Mouse (Mus musculus) adrenal gland, adult 18-20 months (tissue): Measurements from ENCODE around the gene Dohh. TPM values are rescaled to one million over a fixed set of nuclear protein-coding genes. Genes with fewer than 3 reads are reported as not detected.
A peak's percentile ranks its signal among the peaks of the same experiment; 100 is the strongest.

Source experiments
- DNase-seq, 2 experiments: peaks; one replicate each; pipeline ENCODE4 v3.0.0; 2021 to 2022; ENCODE audit warnings: low spot score in 2 of 2
- microRNA-seq, 2 experiments: library from miRNA; unstranded; fragments of <30 nt; microRNA quantifications; one replicate each; pipeline ENCODE4 v1.2.0; 2021; ENCODE audit warnings: borderline number of aligned reads in 2 of 2
- total RNA-seq, 2 experiments: library from RNA; stranded (reverse); gene quantifications; 1 replicate in 1 of 2; 2 replicates in 1 of 2; pipeline ENCODE4 v1.2.3; 2021

The Dohh gene
- total RNA-seq, 2 experiments from 2014 or later = 49.1 to 50.5 TPM

- no peak for DNase-seq
Measured at GRCm38 (mm10) chr10:81429092-81429491, 44.9 kb downstream of the Dohh start.

DNA sequence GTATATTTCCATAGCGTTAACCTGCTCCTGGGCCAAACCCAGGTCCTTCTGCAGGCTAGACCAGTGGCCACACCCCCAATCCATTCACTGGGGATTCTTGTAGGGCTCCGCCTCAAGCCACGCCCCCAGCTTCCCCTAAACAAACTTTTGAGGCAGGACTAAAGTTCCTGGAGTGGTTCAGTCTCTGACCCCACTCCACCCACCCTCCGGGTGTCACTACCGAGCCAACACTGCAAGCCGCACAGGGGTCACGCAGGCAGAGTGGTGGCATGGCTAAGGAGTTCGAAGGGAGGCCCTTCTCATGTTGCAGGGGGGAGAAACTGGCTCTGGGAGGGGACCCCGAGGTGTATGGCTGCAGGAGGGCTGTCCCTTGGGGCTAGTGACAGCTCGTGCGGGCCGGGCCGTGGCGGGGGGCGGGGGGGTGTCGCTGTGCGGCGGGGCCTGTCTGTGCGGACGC lies 45.4 kb downstream of the Dohh start:
- peak; percentile 80 to 82 for DNase-seq

DNA sequence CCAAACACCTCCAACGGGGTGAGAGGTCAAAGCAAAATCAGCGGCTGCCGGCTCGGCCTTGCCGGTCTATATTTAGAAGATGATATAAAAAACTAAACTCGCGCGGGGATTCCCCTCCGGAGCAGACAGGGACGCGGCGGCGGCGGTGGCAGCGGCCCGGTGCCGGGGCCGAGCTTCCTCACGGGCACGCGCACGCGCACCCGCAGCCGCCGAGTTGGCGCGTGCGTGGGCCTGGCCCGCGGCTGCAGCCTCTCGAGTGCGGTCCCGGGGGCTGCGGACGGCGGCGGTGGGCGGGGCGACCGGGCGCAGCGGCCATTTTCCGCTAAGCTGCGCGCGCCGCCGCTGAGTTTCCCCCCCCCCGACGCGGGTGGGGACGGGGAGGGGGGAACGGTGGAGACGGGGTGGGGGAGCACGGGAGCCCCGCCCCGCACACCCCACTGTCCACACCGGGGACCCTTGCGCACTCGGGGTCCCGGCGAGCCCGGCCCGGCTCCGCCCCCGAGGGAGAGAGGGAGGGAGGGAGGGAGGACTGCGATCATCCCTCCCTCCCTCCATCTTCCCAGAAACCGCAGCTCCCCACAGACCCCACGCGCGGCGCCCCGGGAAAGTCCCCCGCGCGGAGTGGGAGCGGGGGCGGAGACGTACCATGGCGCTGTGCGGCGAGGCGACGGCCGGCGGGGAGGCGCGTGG lies 46.1 kb downstream of the Dohh start:
- peak; percentile 81 to 83 for DNase-seq

DNA sequence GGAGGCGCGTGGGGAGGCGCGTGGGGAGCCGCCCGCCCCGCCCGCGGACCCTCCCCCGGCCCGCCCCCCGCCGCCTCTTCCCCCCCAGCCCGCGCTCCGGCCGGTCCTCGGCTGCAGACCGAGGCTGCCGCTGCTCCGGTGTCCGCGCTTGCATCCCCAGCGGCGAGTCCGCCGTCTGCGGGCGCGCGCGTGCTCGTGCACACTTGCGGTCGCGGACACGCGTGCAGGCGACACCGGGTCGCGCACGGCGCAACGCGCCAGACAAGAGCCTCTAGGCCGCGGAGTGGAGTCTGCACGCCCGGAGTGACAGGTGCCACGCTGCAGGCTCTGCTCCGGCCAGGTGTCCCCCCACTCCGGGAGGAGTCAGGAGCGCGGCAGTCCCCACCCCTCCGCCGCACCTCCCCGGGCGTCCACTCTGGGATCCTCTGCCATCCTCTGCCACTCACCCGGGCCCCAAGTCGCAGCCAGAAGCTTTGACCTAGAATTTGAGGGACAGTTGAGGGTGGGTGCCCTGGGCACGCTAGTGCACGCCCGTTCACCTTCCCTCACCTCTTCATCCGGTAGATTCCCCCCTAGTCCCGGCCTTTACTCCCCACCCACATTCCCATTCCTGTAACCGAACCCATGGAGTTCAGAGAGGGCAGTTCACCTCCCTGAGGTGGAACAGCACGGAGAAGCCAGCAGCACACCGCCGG lies 46.8 kb downstream of the Dohh start:
- DNase-seq = peak; percentile 63 to 70

- DNase-seq = peak; percentile 15 to 24
Measured at GRCm38 (mm10) chr10:81431526-81432168, 47.4 kb downstream of the Dohh start.

GRCm38 (mm10) chr10:81432169-81432867 lies 48.1 kb downstream of the Dohh start:
- DNase-seq = peak; percentile 25 to 38

GRCm38 (mm10) chr10:81432868-81433262 lies 48.6 kb downstream of the Dohh start:
- DNase-seq = peak; percentile 80 to 82

DNA sequence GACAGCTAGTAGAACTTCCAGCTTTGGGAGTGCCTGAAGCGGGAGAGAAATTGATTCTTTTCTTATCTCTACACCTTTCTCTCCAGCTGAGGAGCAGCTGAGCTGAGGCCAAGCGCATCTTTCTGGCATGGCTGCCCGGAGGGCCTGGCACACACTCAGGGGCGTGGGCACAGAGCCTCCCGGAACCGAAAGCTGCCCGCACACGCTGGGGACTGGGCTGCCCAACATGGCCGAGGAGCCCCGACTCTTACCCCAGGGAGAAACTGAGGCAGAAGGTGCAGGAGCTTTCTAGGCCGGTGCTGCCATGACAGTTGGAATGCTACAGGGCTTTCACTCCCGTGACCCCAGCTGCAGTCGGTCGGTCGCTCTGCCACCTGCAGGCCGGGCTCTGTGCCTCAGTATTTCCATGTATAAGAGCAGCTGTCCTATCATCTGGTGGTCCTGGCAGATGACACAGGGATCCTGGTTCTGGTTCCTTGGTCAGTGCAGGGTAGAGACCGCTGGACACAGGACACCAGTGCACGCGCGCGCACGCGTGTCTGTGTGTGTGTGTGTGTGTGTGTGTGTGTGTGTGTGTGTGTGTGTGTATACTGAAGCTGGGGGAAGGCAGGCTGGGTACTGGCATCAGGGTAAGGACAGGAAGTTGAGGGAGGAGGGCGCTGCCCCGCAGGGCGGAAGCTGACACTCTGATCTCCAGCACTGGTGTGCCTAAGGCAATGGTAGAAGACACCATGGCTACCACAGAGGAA lies 49.5 kb downstream of the Dohh start:
- DNase-seq = peak in 1 of 2 experiments; percentile 29

- no peak for DNase-seq
Measured at GRCm38 (mm10) chr10:81434361-81435263, 50.4 kb downstream of the Dohh start.

DNA sequence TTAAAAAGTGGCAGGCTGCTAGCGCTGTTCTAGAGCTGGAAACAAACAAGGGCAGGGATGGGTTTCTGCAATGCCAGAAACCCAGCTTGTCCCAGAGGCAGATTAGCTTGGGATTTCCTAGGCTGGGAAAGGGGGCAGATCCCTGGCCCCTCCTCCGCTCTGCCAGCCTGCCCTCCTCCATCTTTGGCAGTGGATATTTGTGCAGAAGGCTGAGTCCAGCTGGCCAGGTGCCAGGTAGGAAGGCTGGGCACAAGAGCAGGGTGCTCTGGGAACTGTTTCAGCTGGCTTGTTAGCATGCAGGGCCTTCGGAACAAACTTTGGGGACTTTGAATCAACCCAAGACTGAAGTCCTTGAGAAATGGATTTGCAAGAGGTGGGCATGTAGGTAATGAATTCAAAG lies 51.2 kb downstream of the Dohh start:
- peak; percentile 53 to 67 for DNase-seq

Small RNA genes lying within 50 kb of the gene (microRNA-seq; reads per million reads assigned to microRNA genes)
- gene Mir1191b = 1.2 to 1.4 reads per million in 2 experiments
- 0 to 0.95 reads per million in 2 experiments for gene Mir6913

Other genes starting within 250 kb of the Dohh start
- 10 to 100 TPM; 65.3 to 84.8 TPM for gene Zbtb7a, start 249.2 kb upstream of the Dohh start, total RNA-seq
- 10 to 100 TPM; 27.3 to 29.7 TPM for gene Pias4, start 216.5 kb upstream of the Dohh start, total RNA-seq
- 1,000 to 10,000 TPM; 1,443 to 1,598 TPM for gene Eef2, start 207.8 kb upstream of the Dohh start, total RNA-seq
- gene Dapk3, start 201.4 kb upstream of the Dohh start, total RNA-seq = 10 to 100 TPM; 63.4 to 74.2 TPM
- not detected for gene 4930442H23Rik, start 200.6 kb upstream of the Dohh start, total RNA-seq
- not detected for gene Nmrk2, start 182.4 kb upstream of the Dohh start, total RNA-seq
- gene Atcay, start 153.6 kb upstream of the Dohh start, total RNA-seq = 1 to 10 TPM; 2.7 to 3.5 TPM
- gene Zfr2, start 151.3 kb upstream of the Dohh start, total RNA-seq = 10 to 100 TPM; 16.2 to 17.6 TPM
- 1 to 10 TPM in 1 of 2 experiments, under 1 TPM in 1; 0.76 to 1.7 TPM for gene Matk, start 131.5 kb upstream of the Dohh start, total RNA-seq
- 100 to 1,000 TPM; 105 to 111 TPM for gene Mrpl54, start 117.5 kb upstream of the Dohh start, total RNA-seq
- gene Apba3, start 117.5 kb upstream of the Dohh start, total RNA-seq = 100 to 1,000 TPM; 104 to 123 TPM
- gene Tjp3, start 92.8 kb upstream of the Dohh start, total RNA-seq = 1 to 10 TPM; 1.1 to 1.6 TPM
- 10 to 100 TPM; 37.6 to 40.4 TPM for gene Pip5k1c, start 91.5 kb upstream of the Dohh start, total RNA-seq
- gene Cactin, start 63.3 kb upstream of the Dohh start, total RNA-seq = 10 to 100 TPM; 34.3 to 40.9 TPM
- gene Tbxa2r, start 55.7 kb upstream of the Dohh start, total RNA-seq = 10 to 100 TPM; 23.3 to 29.2 TPM
- 1 to 10 TPM; 4.5 to 6.7 TPM for gene Gipc3, start 41.2 kb upstream of the Dohh start, total RNA-seq
- 10 to 100 TPM; 86.5 to 92.7 TPM for gene Hmg20b, start 33.9 kb upstream of the Dohh start, total RNA-seq
- gene Mfsd12, start 26.9 kb upstream of the Dohh start, total RNA-seq = 10 to 100 TPM; 16.0 to 29.6 TPM
- gene 4930404N11Rik, start 18.6 kb upstream of the Dohh start, total RNA-seq = 1 to 10 TPM; 1.3 to 4.5 TPM
- gene Fzr1, start 5.9 kb upstream of the Dohh start, total RNA-seq = 10 to 100 TPM; 35.1 to 35.2 TPM
- 1 to 10 TPM; 1.5 to 1.9 TPM for gene Gm48551, start within 50 bp of the Dohh start, total RNA-seq
- gene Gm48552, start 4.6 kb downstream of the Dohh start, total RNA-seq = 1 to 10 TPM; 1.4 to 2.6 TPM
- gene Smim24, start 8.6 kb downstream of the Dohh start, total RNA-seq = 1 to 10 TPM; 1.1 to 1.2 TPM
- 10 to 100 TPM; 69.1 to 78.7 TPM for gene Nfic, start 71.2 kb downstream of the Dohh start, total RNA-seq
- under 1 TPM; 0.42 to 0.50 TPM for gene Celf5, start 98.3 kb downstream of the Dohh start, total RNA-seq
- gene Ncln, start 112.0 kb downstream of the Dohh start, total RNA-seq = 100 to 1,000 TPM; 106 to 118 TPM
- 1 to 10 TPM; 1.3 to 1.4 TPM for gene S1pr4, start 115.7 kb downstream of the Dohh start, total RNA-seq
- 1 to 10 TPM; 1.7 to 2.6 TPM for gene Gna15, start 139.8 kb downstream of the Dohh start, total RNA-seq
- 10 to 100 TPM; 81.7 to 83.4 TPM for gene Gna11, start 160.8 kb downstream of the Dohh start, total RNA-seq
- 1,000 to 10,000 TPM in 1 of 2 experiments, 100 to 1,000 TPM in 1; 911 to 1,138 TPM for gene Aes, start 175.1 kb downstream of the Dohh start, total RNA-seq
- gene Tle2, start 190.1 kb downstream of the Dohh start, total RNA-seq = 10 to 100 TPM; 58.2 to 65.6 TPM
- 10 to 100 TPM; 21.4 to 37.3 TPM for gene Tle6, start 216.6 kb downstream of the Dohh start, total RNA-seq
- gene BC025920, start 221.8 kb downstream of the Dohh start, total RNA-seq = 1 to 10 TPM; 1.2 to 1.7 TPM
- 10 to 100 TPM; 18.2 to 21.5 TPM for gene Sirt6, start 243.4 kb downstream of the Dohh start, total RNA-seq
- 10 to 100 TPM; 20.6 to 21.6 TPM for gene Ankrd24, start 244.1 kb downstream of the Dohh start, total RNA-seq